Mouse (Mus musculus): ENCODE data around the gene Mllt6. TPM values are rescaled to one million over a fixed set of nuclear protein-coding genes. Genes with fewer than 3 reads are reported as not detected.
"Not testable (repeated sequence)": the region's sequence is repeated elsewhere in the genome, so short reads cannot be mapped to it uniquely, and the experiment has no call there.

Mllt6 gene
- total RNA-seq, 2 experiments from 2014 or later: 105 to 121 TPM

DNA sequence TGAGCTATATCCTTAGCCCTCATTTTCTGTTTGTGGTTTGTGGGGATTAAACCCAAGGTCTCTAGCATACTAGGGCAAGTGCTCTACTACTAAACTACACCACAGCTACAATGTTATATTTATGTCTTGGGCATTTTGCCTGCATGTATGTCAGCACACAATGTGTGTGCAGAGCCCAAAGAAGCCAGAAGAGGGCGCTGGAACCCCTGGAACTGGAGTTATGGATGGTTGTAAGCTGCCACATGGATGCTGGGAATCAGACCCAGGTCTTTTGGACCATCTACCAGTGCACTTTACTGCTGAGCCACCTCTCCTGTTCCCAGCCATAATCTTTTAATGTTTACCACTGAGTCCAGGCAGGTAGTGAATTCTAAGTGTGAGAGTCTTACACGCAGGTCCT lies 20.5 kb upstream of the Mllt6 start:
- no peak for DNase-seq (ENCODE audit: low spot score in 2 of 2)
- intact Hi-C loops (cut with DNase I): no loop called here

DNA sequence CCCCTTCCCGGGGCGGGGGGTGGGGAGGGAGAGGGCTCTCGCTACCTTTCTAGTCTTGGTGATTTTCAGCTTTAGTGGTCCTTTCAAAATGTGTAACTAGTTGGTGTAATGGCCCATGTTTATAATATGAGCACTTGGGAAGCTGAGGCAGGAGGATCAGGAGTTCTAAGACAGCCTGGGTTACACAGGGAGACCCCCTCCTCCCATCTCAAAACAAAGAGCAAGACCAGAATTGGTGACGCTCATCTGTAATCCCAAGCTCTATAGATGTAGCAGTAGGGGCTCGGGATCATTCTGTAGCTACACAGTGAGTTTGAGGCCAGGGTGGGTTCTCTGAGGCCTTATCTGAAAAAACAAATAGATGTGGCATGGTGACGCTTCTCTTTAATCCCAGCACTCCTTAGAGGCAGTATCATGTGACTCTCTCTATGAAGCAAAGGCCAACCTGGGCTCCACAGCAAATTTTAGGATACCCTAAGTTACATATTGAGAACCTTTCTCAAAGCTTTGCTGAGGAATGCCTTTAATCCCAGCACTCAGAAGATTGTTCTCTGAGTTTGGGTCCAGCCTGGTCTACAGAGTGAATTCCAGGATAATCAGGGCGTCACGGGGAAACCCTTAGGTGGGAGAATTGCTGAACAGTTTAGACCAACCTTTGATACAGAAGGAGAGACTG lies 19.7 kb upstream of the Mllt6 start:
- intact Hi-C loops (cut with DNase I): loop anchor here (2.0 kb wide), 1 partner anchor 45 kb away; no protein-coding TSS in a partner anchor
- DNase-seq (ENCODE audit: low spot score in 2 of 2): no peak

DNA sequence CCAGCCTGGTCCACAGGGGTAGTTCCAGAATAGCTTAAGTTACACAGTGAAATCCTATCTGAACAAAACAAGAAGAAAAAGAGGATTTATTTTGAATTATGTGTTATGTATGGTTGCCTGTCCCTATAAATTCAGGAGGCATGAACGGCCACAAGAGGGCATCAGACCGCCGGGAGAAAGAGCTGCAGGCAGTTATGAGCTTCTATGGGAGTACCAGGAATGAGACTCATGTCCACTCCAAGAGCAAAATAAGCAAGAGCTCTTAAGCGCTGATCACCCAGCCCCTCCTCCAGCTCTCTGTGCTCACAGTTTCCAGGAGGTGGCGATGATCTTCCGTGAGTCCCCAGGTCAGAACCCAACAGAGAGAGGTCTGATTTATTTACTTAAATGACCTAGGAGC lies 18.4 kb upstream of the Mllt6 start:
- no peak for DNase-seq (ENCODE audit: low spot score in 2 of 2)
- intact Hi-C loops (cut with DNase I): loop anchor here (2.0 kb wide), 1 partner anchor 44 kb away; no protein-coding TSS in a partner anchor

DNA sequence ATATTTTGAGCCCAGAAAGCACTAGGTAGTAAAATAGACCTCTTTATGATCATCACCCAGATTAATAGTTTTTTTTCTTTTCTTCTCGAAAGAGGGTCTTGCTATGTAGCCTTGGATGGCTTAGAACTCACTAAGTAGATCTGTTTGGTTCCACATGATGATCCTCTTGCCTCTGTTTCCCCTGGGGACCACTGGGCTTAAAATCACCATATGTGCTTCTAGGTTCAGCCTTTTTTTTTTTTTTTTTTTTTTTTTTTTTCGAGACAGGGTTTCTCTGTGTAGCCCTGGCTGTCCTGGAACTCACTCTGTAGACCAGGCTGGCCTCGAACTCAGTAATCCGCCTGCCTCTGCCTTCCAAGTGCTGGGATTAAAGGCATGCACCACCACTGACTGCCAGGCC lies 14.7 kb upstream of the Mllt6 start:
- intact Hi-C loops (cut with DNase I); DNase-seq (ENCODE audit: low spot score in 2 of 2): not testable (repeated sequence)

DNA sequence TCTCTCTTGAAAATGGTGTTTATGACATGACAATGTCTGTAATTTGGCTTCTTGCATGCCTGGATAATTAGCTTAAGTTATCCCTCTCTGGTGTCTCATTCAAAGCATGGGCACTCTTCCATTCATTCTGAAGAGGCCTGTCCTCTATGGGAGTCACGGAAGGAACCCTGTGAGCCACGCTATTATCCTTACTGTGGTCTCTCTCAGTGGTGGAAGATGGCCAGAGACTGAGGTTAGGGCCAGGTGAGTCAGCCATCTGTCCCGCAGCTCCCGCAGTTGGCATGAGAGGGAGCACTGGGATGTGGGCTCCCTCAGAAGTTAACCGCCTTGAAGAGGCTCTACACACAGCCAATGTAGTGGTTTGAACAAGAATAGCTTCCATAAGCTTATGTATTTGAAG lies 12.9 kb upstream of the Mllt6 start:
- intact Hi-C loops (cut with DNase I): no loop called here

DNA sequence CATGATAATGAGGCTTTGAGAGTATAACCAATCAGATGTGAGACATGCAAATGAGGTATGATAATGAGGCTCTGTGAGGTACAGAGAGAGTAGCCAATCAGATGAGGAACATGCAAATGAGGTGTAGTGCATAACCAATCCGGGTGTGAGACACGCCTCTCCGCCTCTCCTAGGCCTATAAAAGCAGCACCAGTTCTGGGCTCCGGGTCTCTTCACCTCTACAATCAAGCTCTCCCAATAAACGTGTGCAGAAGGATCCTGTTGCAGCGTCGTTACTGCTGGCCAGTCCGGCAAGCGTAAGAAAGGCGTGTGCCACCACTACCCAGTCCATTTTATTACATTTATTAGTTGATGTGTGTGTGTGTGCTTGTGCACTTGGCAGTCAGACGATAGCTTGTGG lies 9.8 kb upstream of the Mllt6 start:
- intact Hi-C loops (cut with DNase I); DNase-seq (ENCODE audit: low spot score in 2 of 2): not testable (repeated sequence)

More for the DNA sequence above, 12.9 kb upstream of the Mllt6 start:
- no peak for DNase-seq (ENCODE audit: low spot score in 2 of 2)

DNA sequence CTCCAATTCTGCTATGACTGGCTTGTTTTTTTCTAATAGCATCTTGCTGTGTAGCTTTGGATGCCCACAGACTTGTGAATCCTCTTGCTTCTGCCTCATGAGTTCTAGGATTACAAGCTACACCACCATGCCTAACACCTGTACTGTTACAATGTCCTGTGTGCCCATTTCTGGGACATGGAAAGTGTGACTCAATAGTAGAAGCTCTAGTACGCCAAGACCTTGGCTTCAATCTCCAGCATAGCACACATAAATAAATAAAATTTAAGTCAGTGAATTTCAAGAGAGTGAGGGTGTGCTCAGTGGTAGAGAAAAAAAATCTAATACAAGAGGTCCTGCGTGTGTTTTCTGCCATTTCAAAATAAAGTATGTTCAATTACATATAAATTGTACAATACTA lies 9.0 kb upstream of the Mllt6 start:
- DNase-seq (ENCODE audit: low spot score in 2 of 2): no peak
- intact Hi-C loops (cut with DNase I): no loop called here

DNA sequence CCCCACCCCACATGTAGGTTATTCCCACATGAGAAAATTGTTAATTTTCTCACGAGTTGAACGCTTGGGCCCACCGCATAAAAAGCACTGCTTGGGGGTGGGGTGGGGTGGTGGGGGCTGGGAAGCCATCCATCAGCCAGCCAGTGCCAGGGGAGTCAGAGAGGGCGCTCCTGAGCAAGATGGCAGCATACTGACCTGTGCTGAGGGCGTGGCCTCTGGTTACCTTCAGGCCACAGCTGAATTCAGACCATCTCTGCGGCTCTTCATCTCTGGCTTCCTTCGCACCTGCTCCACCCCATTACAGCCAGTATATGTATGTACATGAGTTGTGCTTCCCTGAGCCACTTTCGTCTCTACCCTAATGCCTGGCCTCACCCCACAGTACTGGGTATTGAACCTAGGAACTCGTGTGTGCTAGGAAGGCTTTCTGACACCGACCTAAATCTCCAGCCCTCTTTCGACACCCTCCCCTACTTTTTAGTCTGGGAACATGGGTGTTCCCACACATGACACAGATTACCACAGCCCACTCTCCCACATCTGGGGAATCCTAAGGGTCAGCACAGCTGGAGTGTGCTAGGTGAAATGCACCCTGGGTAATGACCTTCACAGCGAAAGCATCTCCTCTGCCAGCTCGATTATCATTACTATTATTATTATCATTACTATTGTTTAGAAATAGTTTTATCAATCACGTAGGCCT lies 6.8 kb upstream of the Mllt6 start:
- no peak for DNase-seq (ENCODE audit: low spot score in 2 of 2)
- intact Hi-C loops (cut with DNase I): no loop called here

DNA sequence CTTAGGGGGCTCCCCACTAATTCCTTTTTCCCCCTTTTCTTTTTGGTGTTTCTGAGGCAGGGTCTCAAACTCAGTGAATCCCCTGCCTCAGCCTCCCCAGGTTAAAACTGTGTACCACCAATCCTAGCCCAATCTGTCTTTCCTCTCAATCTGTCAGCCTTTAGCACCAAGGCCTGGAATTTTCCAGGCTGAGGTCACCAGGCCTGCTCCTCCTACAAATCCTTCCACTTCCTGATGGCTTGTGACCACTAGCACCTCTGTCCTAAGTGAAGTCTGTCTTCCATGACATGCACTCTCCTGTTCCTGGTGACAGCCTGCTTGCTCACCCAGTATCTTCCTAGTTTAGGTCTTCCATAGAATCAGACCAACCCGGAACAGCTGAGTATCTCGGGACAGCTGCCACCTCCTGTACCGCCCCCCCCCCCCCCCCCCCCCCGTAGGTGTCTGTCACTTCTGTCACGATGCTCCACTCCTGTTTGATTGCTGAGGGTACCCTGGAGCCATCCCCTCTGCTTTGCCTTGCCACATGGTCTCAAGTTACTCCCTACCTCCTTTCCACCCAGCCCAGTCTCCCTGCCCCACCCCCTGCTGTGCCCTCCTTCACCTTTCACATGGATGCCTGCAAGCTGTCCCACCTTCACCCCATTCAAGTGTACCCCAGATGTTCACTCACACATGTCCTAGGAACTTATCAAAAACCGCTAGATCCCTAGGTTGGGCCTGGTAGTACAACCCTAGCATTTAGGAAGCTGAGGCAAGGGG lies 5.8 kb upstream of the Mllt6 start:
- no peak for DNase-seq (ENCODE audit: low spot score in 2 of 2)
- intact Hi-C loops (cut with DNase I): no loop called here

DNA sequence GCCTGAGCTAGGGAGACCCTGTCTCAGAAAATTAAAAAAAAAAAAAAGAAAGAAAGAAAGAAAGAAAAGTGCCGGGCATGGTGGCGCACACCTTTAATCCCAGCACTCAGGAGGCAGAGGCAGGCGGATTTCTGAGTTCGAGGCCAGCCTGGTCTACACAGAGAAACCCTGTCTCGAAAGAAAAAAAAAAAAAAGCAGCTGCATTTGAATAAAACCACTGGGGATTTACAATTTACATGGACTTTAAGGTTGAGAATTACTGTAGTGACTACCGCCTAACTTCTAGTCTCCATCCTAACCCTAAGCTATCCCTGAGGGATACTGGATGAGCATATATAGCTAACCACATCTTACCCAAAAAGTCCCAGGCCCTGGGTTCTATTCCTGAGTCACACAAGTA lies 5.2 kb upstream of the Mllt6 start:
- intact Hi-C loops (cut with DNase I); DNase-seq (ENCODE audit: low spot score in 2 of 2): not testable (repeated sequence)

DNA sequence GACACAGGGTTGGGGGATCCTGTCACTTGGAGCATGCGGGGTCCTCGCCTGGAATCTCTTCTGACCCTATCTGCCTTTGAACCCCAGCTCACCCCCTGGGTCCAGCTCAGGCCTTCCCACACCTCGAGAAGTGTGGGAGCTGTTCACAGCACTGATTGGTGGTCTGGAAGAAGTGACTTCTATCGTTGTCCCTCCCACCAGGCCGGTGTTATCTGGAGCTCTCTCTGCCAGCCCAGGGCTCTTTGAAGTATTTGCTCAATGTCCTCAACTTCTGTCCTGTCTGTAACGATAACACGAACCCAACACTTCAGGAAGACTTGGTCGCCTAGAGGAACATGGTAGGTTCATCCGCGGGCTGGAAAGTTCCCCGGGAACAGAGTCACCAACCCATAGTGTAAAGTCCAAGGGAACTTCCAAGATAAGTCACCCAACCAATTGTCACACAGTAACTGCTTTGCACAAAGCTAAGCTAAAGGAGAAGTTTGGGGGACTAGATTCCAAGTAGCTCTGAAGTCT lies 4.4 kb upstream of the Mllt6 start:
- DNase-seq (ENCODE audit: low spot score in 2 of 2): no peak
- intact Hi-C loops (cut with DNase I): no loop called here

DNA sequence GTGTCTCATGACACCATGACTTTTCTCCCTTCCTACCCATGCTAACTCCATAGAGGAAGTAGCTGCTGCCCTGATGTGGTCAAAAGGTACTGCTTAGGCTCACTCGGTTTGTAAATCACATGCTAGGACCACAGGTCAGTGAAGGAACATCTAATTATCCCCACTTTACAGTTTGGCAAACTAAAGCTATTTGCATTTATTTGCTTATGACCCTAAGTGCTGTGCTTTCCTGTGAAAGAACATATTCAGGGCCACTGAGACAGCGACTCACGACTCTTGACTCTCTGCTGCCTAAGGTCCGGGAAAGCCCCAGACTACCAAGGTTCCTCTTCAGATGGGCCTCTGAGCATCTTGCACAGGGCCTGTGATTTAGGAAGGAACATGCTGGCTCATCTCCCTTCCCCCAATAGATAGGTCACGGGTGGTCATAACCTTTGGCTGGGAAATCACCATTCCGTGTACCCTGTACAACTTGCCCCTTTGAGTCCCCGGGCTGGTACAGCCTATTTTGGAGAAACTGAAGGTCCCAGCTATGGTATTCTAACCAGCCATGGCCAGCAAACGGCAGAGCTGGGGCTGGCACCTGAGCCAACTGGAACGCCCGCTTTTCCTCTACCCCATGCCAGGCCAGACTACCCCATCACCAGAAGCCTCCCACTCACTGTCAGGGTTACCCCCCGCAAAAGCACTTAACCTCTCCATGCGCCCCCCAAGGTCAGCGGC lies 3.8 kb upstream of the Mllt6 start:
- intact Hi-C loops (cut with DNase I): no loop called here

DNA sequence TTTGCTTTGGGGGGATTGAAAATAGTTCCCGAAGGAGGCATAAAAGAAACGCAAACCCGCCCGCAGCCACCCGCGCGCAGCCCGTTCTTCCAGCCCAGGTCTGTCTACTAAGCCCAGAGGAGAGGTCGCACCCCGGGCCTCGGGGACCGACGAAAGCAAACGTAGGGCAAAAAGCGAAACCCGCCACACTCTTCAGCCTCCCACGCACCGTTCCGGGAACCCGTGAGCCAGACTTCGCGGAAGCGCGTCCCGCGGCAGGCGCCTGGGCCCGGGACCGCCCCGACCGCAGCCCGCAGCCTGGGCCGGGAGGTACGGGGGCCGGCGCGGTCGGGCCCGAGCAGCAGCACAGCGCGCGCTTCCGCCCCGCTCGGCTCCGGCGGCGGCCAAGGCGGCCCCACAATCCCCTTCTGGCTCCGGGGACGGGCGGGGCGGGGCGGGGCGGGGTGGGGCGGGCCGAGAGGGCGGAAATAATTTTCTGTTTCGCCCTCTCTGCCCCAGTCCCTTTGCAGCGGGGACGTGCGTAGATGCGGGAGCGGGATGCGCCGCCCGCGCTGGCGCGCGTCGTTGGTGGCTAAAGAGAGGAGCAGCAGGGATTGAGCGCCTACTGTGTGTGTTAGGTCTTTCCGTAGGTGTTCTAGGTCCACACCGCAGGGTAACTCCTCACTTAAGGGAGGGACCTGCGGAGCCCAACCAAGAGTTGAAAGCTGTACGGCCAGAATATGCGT lies 3.1 kb upstream of the Mllt6 start:
- intact Hi-C loops (cut with DNase I): loop anchor here (5.0 kb wide), 1 partner anchor 37 kb away; no protein-coding TSS in a partner anchor

More for the DNA sequence above, 3.8 kb upstream of the Mllt6 start:
- DNase-seq (ENCODE audit: low spot score in 2 of 2): no peak

DNA sequence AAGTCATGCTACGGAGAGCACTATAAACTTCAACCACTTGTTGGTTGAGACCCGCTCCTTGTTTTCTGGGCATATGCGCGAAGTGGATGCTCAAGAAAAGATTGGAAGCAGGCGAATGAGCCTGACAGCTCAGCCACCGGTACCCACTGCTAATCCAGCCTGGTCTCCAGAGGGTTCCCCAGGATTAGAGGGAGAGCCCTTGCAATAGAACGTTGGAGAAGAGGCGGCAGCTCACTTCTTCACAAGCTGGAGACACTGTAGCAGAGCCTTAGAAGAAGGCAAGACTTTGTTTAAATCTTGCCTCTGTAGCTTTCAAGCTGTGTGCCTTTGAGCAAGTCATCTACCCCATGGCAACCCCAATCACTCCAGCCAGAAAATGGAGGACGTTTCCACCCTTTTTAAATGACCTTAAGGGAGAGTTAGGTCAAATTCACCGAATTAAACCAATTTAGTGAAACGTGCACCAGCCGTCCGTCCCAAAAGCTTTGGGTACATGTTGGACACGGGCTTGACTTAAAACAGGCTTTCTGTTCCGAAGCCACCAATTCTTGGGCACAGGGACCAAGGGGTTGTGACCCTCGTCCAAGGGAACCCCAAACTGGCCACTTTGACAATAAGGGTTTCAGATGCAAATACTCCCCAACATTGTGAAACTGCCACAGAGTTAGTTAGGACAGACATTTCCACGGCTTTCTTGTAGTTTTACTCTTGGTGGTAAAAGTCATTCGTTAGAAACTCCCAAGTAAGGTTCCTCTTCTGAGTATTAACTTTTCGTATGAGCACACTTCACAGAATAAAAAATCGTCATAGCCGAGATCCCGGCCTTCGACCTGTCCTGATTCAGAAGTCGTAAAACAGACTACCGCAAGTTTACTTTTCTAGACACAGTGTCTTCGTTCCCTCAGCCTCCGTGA lies 2.2 kb upstream of the Mllt6 start:
- intact Hi-C loops (cut with DNase I): loop anchor here (5.0 kb wide), 1 partner anchor 36 kb away; no protein-coding TSS in a partner anchor
- no peak for DNase-seq (ENCODE audit: low spot score in 2 of 2)

More for the DNA sequence above, 3.1 kb upstream of the Mllt6 start:
- peak; percentile 78 to 84 for DNase-seq (ENCODE audit: low spot score in 2 of 2)

DNA sequence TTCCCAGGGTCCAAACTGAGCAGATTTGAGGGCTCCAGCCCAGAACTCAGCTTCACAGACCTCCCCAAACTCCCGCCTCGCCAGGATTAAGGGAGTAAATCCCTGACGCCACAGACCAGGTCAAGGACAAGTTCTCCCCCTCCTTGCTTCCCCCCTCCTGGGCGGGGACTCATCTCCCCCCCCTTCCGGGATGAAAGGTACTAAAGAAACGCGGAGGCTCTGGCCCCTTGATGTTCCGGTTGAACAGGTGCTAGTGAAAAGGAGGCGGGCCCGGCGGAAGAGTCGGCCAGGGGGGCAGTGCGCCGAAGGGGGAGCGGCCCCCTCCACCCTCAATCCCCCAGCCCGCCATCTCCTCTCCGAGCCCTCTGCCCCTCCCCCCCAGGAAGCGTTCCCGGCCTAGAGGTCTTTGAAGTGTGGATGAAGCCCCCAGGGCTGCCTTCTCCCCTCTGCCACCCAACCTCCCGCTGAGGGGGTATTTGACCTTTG lies 1.5 kb upstream of the Mllt6 start:
- intact Hi-C loops (cut with DNase I): loop anchor here (5.0 kb wide), 1 partner anchor 36 kb away; no protein-coding TSS in a partner anchor

DNA sequence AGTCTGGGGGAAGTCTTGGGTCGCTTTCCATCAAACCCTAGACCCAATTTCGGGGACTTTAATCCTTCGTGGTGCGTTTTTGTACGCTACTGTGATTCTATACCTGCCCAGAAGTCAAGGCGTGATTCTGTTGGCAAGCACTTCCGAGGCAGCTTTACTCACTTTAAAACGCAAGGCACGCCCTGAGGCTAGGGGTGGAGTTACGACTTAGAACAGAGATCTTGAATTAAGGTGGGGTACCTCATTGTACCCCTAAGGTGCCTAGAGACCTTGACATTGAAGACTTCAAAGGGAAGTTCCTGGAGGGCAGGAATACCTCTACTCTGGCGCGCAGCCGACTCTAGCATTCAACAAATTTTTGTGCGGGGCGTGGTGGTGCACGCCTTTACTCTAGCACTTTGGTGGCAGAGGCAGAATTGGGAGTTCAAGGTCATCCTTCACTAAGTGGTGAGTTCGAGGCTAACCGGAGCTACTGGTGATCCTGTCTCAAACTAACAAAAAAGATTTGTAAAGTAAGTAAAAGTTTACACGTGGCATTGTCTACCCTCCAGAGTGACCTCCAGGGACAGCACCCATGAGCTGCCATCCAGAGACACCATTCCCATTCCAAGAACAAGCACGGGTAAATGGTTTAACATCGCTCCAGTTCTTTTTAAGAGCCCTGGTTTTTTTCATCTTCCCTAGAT lies 864 bp upstream of the Mllt6 start:
- intact Hi-C loops (cut with DNase I): loop anchor here (5.0 kb wide), 1 partner anchor 35 kb away; no protein-coding TSS in a partner anchor

More for the DNA sequence above, 1.5 kb upstream of the Mllt6 start:
- DNase-seq (ENCODE audit: low spot score in 2 of 2): no peak

More for the DNA sequence above, 864 bp upstream of the Mllt6 start:
- no peak for DNase-seq (ENCODE audit: low spot score in 2 of 2)
